Mouse (Mus musculus) stomach, postnatal 0 days (tissue): ENCODE results near the gene Carm1. TPM values are rescaled to one million over a fixed set of nuclear protein-coding genes. Genes with fewer than 3 reads are reported as not detected.

ENCODE experiments used
- ATAC-seq: fragments of 200-750 bp; cut with Nextera tagmentation; 2 replicates; pipeline ENCODE4 v1.8.0; 2017; ENCODE audit not compliant: low FRiP score, low TSS enrichment
- DNase-seq: peaks from one replicate; pipeline ENCODE4 v3.0.0-alpha.2; 2016; ENCODE audit warnings: low spot score
- H3K27ac ChIP-seq: fragments of 300-500 bp; sonication (generic); replicated peaks from 2 replicates; pipeline ENCODE4 v1.5.1; 2014; ENCODE audit warnings: mild to moderate bottlenecking, control low read depth
- H3K27me3 ChIP-seq: fragments of 300-500 bp; sonication (generic); 2 replicates; pipeline ENCODE4 v1.6.1; 2014; ENCODE audit warnings: low read length; ENCODE audit not compliant: control insufficient read depth, insufficient read depth
- H3K36me3 ChIP-seq: fragments of 300-500 bp; sonication (generic); 2 replicates; pipeline ENCODE4 v1.6.1; 2014; ENCODE audit warnings: low read length, mixed read lengths; ENCODE audit not compliant: control insufficient read depth, insufficient read depth
- H3K4me1 ChIP-seq: fragments of 300-500 bp; sonication (generic); replicated peaks from 2 replicates; pipeline ENCODE4 v1.6.1; 2014; ENCODE audit warnings: antibody characterized with exemption; ENCODE audit not compliant: control insufficient read depth, insufficient read depth
- H3K4me2 ChIP-seq: fragments of 300-500 bp; sonication (generic); replicated peaks from 2 replicates; pipeline ENCODE4 v1.6.1; 2014; ENCODE audit warnings: low read depth, mild to moderate bottlenecking, control low read depth, moderate library complexity
- H3K4me3 ChIP-seq: fragments of 300-500 bp; sonication (generic); 2 replicates; pipeline ENCODE4 v1.5.1; 2014; ENCODE audit warnings: low read depth, low read length, control low read depth
- H3K9ac ChIP-seq: fragments of 300-500 bp; sonication (generic); 2 replicates; pipeline ENCODE4 v1.6.1; 2014; ENCODE audit warnings: mild to moderate bottlenecking, low read length, control low read depth, mixed read lengths
- H3K9me3 ChIP-seq: fragments of 300-500 bp; sonication (generic); 2 replicates; pipeline ENCODE4 v1.6.1; 2016; ENCODE audit warnings: low read length; ENCODE audit not compliant: control insufficient read depth
- CTCF ChIP-seq: IDR thresholded peaks from 2 replicates; pipeline ENCODE4 v1.5.1; 2016; ENCODE audit warnings: antibody characterized with exemption, low read depth, mild to moderate bottlenecking, moderate library complexity
- EP300 ChIP-seq: optimal IDR thresholded peaks from 2 replicates; pipeline ENCODE3; 2016; ENCODE audit warnings: antibody characterized with exemption
- WGBS: fragments of 180-500 bp; shearing (Covaris S2); extraction: QIAGEN DNeasy Blood & Tissue Kit; methylation state at CpG from one replicate; pipeline ENCODE4 v1.1.7; 2014; 5-methylcytosine and 5-hydroxymethylcytosine counted together
- polyA plus RNA-seq: library from polyadenylated mRNA; unstranded; fragments of >200 nt; fragmentation: Nextera tagmentation; extraction: Ambion mirVana; gene quantifications from 2 replicates; pipeline ENCODE4 v1.2.1, GENCODE M21; 2015

Carm1 gene
- polyA plus RNA-seq, 1 experiment from 2014 or later: 12.0 TPM

- WGBS: 71% methylated on average over 2 of the region's 2 CpGs
- 0 out of 2 replicates have a peak, but pooled peaks cover 4% of the 10 kb centered on the region for H3K36me3 ChIP-seq
- H3K27me3 ChIP-seq: no peaks in the 10 kb centered on the region
- ATAC-seq: no peak
- TF ChIP-seq EP300 (no peak), CTCF (no peak)
- no peak overlapping the region for H3K4me2 ChIP-seq
- no peak for DNase-seq
- H3K9me3 ChIP-seq: no peaks in the 10 kb centered on the region
- no peak overlapping the region for H3K4me3 ChIP-seq
- H3K4me1 ChIP-seq: no peaks in the 10 kb centered on the region
- H3K27ac ChIP-seq: no peak overlapping the region
- H3K9ac ChIP-seq: no peak overlapping the region
Measured at GRCm38 (mm10) chr9:21594838-21595237, 48.1 kb downstream of the Carm1 start.

GRCm38 (mm10) chr9:21598198-21598597 is 51.5 kb downstream of the Carm1 start:
- peak; percentile 47 for DNase-seq
- WGBS: 49% methylated on average over 2 of the region's 2 CpGs
- ATAC-seq: no peak
- Histone ChIP-seq H3K9ac (no peak overlapping the region), H3K36me3 (no peaks in the 10 kb centered on the region), H3K9me3 (no peaks in the 10 kb centered on the region), H3K4me2 (no peak overlapping the region), H3K27me3 (no peaks in the 10 kb centered on the region), H3K4me3 (no peak overlapping the region), H3K27ac (no peak overlapping the region), H3K4me1 (no peaks in the 10 kb centered on the region)
- peak; percentile 47 for TF ChIP-seq CTCF
- TF ChIP-seq EP300: no peak

GRCm38 (mm10) chr9:21600186-21600585 is 53.5 kb downstream of the Carm1 start:
- TF ChIP-seq CTCF: no peak
- Histone ChIP-seq H3K4me1 (no peaks in the 10 kb centered on the region), H3K36me3 (no peaks in the 10 kb centered on the region), H3K9me3 (no peaks in the 10 kb centered on the region), H3K4me2 (no peak overlapping the region), H3K27ac (no peak overlapping the region), H3K27me3 (no peaks in the 10 kb centered on the region), H3K4me3 (no peak overlapping the region), H3K9ac (no peak overlapping the region)
- DNase-seq (no peak), ATAC-seq (no peak)
- 78% methylated on average over 3 of the region's 3 CpGs for WGBS

- H3K27ac ChIP-seq: no peak overlapping the region
- no peaks in the 10 kb centered on the region for H3K36me3 ChIP-seq
- H3K27me3 ChIP-seq: no peaks in the 10 kb centered on the region
- peak; percentile 53 for DNase-seq
- no peaks in the 10 kb centered on the region for H3K4me1 ChIP-seq
- H3K4me2 ChIP-seq: no peak overlapping the region
- no peak overlapping the region for H3K9ac ChIP-seq
- H3K4me3 ChIP-seq: no peak overlapping the region
- 72% methylated on average over 2 of the region's 2 CpGs for WGBS
- TF ChIP-seq EP300 (no peak), CTCF (no peak)
- peak; percentile 78 for ATAC-seq
- no peaks in the 10 kb centered on the region for H3K9me3 ChIP-seq
Measured at GRCm38 (mm10) chr9:21601073-21601472, 54.4 kb downstream of the Carm1 start.

- peak; percentile 75 for DNase-seq
- peak; percentile 68 for ATAC-seq
Measured at GRCm38 (mm10) chr9:21601722-21602399, 55.2 kb downstream of the Carm1 start.

GRCm38 (mm10) chr9:21604119-21604518 is 57.4 kb downstream of the Carm1 start:
- Histone ChIP-seq H3K36me3 (no peaks in the 10 kb centered on the region), H3K4me1 (no peaks in the 10 kb centered on the region), H3K27ac (no peak overlapping the region), H3K9ac (no peak overlapping the region), H3K4me3 (no peak overlapping the region), H3K27me3 (no peaks in the 10 kb centered on the region), H3K9me3 (no peaks in the 10 kb centered on the region), H3K4me2 (no peak overlapping the region)
- WGBS: 73% methylated on average over 5 of the region's 5 CpGs
- no peak for DNase-seq
- TF ChIP-seq EP300: no peak
- peak; percentile 26; the same call in 1 of the 2 replicates for TF ChIP-seq CTCF
- ATAC-seq: no peak

More at GRCm38 (mm10) chr9:21601722-21602399, 55.2 kb downstream of the Carm1 start:
- Histone ChIP-seq H3K36me3 (no peaks in the 10 kb centered on the region), H3K4me3 (no peak overlapping the region), H3K4me2 (no peak overlapping the region), H3K9ac (no peak overlapping the region), H3K4me1 (no peaks in the 10 kb centered on the region), H3K27ac (no peak overlapping the region), H3K9me3 (no peaks in the 10 kb centered on the region), H3K27me3 (no peaks in the 10 kb centered on the region)
- 49% methylated on average over 10 of the region's 10 CpGs for WGBS
- peak; percentile 96 for TF ChIP-seq CTCF
- no peak for TF ChIP-seq EP300
